In the genomic region with DNA sequence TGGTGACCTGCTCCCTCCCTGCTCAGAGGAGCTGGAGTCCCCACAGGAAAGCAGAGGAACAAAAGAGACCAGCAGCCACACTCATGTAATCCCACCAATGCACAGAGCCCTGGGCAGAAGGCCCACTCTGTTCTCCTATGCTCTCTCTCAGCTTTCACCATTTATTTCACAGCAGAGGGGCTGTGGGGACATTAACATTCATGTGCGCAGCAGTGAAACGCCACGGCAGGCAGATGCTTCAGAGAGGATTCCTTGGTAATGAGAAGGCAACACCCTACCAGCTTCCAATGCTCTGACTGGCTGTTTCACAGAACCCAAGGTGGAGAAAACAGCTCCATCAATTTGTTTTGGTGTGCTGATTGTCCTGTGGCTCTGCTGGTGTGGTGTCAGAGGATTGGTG, we compare ENCODE assay signal across 15 mouse cellular contexts. TPM values are rescaled to one million over a fixed set of nuclear protein-coding genes. Genes with fewer than 3 reads are reported as not detected.
DNase-seq lines count a peak whose midpoint lies in the region; ATAC-seq lines count a peak whose summit lies in the region.
"Had no signal": no experiment of that assay in that cellular context is flagged by ENCODE, and none has a peak within 500 bp of the region (broad histone marks: within the 10 kb centered on the region; RNA-seq: fewer than 3 reads in every experiment).

No protein-coding gene starts in this region.

- H3K27ac ChIP-seq in hindbrain, embryonic 12.5 days: peak overlapping the region; percentile 50
- peak overlapping the region; percentile 68 for H3K27ac ChIP-seq in midbrain, embryonic 13.5 days
- H3K27ac ChIP-seq: kidney, postnatal 0 days; liver, embryonic 12.5 days; lung, embryonic 15.5 days; macrophage had no signal

- no peaks in the 10 kb centered on the region for H3K9me3 ChIP-seq in hindbrain, embryonic 12.5 days (replicated peaks)
- no peaks in the 10 kb centered on the region for H3K9me3 ChIP-seq in midbrain, embryonic 13.5 days
- H3K9me3 ChIP-seq: liver, embryonic 12.5 days; lung, embryonic 15.5 days had no signal

- H3K27me3 ChIP-seq in hindbrain, embryonic 12.5 days: peaks cover 12% of the 10 kb centered on the region
- peaks cover 30% of the 10 kb centered on the region for H3K27me3 ChIP-seq in midbrain, embryonic 13.5 days

- no peak overlapping the region for H3K9ac ChIP-seq in hindbrain, embryonic 12.5 days
- H3K9ac ChIP-seq in midbrain, embryonic 13.5 days (replicated peaks): no peak overlapping the region
- H3K9ac ChIP-seq: liver, embryonic 12.5 days; lung, embryonic 15.5 days had no signal

- 18% methylated on average over 3 of the region's 3 CpGs for WGBS in hindbrain, embryonic 12.5 days
- WGBS in midbrain, embryonic 13.5 days: 21% methylated on average over 3 of the region's 3 CpGs

- no peaks in the 10 kb centered on the region for H3K36me3 ChIP-seq in hindbrain, embryonic 12.5 days
- no peaks in the 10 kb centered on the region for H3K36me3 ChIP-seq in midbrain, embryonic 13.5 days
- H3K36me3 ChIP-seq: liver, embryonic 12.5 days; lung, embryonic 15.5 days had no signal

- no peak for ATAC-seq in hindbrain, embryonic 12.5 days (ENCODE audit: low FRiP score)
- ATAC-seq in midbrain, embryonic 13.5 days: no peak
- ATAC-seq: liver, embryonic 12.5 days had no signal

- H3K4me3 ChIP-seq in hindbrain, embryonic 12.5 days: no peak overlapping the region
- H3K4me3 ChIP-seq in midbrain, embryonic 13.5 days (replicated peaks): no peak overlapping the region
- H3K4me3 ChIP-seq: liver, embryonic 12.5 days; lung, embryonic 15.5 days had no signal

- peak; percentile 61 for DNase-seq in right cerebral cortex, postnatal 10 days (ENCODE audit: low spot score in 2 of 2)
- no peak for DNase-seq in right cerebral cortex, postnatal 4 days
- no peak for DNase-seq in layer of hippocampus, adult 9-11 months
- no peak for DNase-seq in adrenal gland, adult (ENCODE audit: inconsistent age in 2 of 2, low spot score in 1 of 2)
- DNase-seq in thymus, postnatal 0 days (ENCODE audit: low spot score): no peak
- DNase-seq: cerebellum, postnatal 10 days; embryo, embryonic 11 days; heart, postnatal 10 days had no signal

- H3K4me2 ChIP-seq in hindbrain, embryonic 12.5 days (replicated peaks): no peak overlapping the region
- no peak overlapping the region; the same call in 1 of the 2 replicates for H3K4me2 ChIP-seq in midbrain, embryonic 13.5 days (replicated peaks)
- H3K4me2 ChIP-seq: liver, embryonic 12.5 days; lung, embryonic 15.5 days had no signal

- peaks cover 39% of the 10 kb centered on the region for H3K4me1 ChIP-seq in hindbrain, embryonic 12.5 days
- peaks cover 57% of the 10 kb centered on the region for H3K4me1 ChIP-seq in midbrain, embryonic 13.5 days (replicated peaks)
- H3K4me1 ChIP-seq: lung, embryonic 15.5 days had no signal

RNA-seq across cellular contexts. Expression of a gene that starts 14.5 kb away (rescaled TPM):
- 0.40 and 0.43 TPM in 2 replicates for polyA plus RNA-seq in hindbrain, embryonic 12.5 days (2016; fragmentation: Nextera tagmentation; extraction: Ambion mirVana)
- 1.2 and 1.3 TPM in 2 replicates for polyA plus RNA-seq in midbrain, embryonic 13.5 days (2015; fragmentation: Nextera tagmentation; extraction: Ambion mirVana)
- polyA plus RNA-seq in thymus, postnatal 0 days (2015; fragmentation: Nextera tagmentation; extraction: Ambion mirVana): 0.04 and 0.10 TPM in 2 replicates
- polyA plus RNA-seq: limb, embryonic 11.5 days; macrophage had no signal

RNA-seq across cellular contexts. Expression of a gene that starts 29.3 kb away (rescaled TPM):
- polyA plus RNA-seq in hindbrain, embryonic 12.5 days (2016; fragmentation: Nextera tagmentation; extraction: Ambion mirVana): 3.2 and 3.4 TPM in 2 replicates
- polyA plus RNA-seq in midbrain, embryonic 13.5 days (2015; fragmentation: Nextera tagmentation; extraction: Ambion mirVana): 1.6 and 1.9 TPM in 2 replicates
- polyA plus RNA-seq in thymus, postnatal 0 days (2015; fragmentation: Nextera tagmentation; extraction: Ambion mirVana): 8.1 and 8.9 TPM in 2 replicates

Comparison
In these comparisons a context has a peak if more than half of its experiments do, and no peak if none do; other contexts are left out.
1. DNase-seq: peak in right cerebral cortex, postnatal 10 days (2 of 2); none in right cerebral cortex, postnatal 4 days (single experiment), layer of hippocampus, adult 9-11 months (single experiment), adrenal gland, adult (0 of 2) and thymus, postnatal 0 days (single experiment).